Mouse (Mus musculus): ENCODE results near the gene Pim1.

The Pim1 gene

DNA sequence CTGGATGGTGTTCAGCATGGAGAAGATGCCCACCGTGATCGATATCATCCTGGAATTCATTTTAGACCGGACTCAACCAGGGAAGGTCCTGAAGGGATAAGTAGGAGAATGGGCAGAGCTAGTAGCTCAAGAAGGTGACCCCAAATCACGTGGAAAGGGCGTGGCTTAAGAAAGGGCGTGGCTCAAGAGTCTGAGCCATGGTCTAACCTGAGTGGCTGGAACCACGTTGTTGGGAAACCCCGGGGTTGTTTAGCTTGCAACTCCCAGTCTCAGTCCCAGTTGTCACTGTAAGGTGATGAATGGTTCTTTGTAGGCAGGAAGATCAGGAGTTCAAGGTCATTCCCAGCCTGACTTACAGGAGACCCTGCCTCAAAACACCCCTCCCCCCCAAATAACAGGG lies 29.2 kb downstream of the Pim1 start:
- no peak for DNase-seq (ENCODE audit: low spot score in 2 of 2)

DNA sequence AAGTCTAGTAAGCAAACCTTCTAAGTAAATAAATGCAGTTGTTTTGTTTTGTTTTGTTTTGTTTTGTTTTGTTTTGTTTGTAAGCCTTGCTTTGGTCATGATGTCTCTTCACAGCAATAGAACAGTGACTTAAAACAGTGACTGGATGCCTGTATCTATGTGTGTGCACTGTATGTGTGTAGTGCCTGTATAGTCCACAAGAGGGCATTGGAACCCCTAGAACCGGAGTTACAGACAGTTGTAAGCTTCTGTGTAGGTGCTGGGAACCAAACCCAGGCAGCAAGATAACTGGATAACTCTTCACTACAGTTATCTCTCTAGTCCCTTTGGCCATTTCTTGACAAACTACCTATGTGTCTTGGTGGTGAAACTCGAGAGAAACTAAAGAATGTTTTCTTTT lies 35.1 kb downstream of the Pim1 start:
- DNase-seq (ENCODE audit: low spot score in 2 of 2): no peak

DNA sequence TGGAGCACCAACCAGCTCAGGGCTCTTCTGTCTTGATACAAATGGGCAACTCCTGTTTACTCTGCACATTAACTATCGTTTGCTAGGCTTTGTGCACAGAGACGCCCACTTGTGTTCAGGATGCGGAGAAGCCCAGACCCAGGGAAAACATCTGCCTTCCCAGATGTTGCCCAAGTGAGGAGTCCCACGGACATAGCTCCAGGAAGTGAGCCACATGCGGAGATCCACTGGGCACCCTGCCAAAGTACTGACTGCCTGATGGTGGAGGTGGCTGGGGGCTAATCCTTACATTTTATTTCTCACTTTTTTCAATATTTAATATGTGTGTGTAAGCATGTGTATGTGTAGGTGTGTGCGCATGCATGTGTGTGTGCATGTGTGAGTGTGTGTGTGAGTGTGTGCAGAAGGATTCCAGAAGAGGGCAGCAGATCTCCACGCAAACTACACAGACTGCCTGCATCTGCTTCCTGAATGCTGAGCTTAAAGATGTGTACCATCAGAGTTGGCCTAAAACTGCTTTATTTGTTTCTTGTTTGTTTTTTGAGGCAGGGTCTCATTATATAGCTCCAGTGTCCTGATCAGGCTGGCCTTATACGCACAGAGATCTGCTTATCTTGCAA lies 38.1 kb downstream of the Pim1 start:
- no peak for DNase-seq (ENCODE audit: low spot score in 2 of 2)

DNA sequence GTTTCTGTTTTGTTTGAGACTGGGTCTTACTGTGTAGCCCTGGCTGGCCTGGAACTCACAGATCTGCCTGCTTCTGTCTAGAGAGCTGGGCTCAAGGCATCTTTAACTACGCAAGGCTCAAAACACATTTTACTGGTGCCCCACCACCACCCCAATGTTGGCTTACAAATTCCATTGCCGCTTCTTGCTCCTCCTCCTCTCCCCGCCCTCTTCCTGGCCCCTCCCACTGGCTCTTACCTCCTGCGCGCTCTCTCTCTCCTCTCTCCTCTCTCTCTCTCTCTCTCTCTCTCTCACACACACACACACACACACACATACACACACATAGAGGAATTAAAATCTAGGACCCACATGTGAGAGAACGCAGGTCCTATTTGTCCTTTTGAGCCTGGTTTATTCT lies 40.0 kb downstream of the Pim1 start:
- DNase-seq (ENCODE audit: low spot score in 2 of 2): no peak

DNA sequence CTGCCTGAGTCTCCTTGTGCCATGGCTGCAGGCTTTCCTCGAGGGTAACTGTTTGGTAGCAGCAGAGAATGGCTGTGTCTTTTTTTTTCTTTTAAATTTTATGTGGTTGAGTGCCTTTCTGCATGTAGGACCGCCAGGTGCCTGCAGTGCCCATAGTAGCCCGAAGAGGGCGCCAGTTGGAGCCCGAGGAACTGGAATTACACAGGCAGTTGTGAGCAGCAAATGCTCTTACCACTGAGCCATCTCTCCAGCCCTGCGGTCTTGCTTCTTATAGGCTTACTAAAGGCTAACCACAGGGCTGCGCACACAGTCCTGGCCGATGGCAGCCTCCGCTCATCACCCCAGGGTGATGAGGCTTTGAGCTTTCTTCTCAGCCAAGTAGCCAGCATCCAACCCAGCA lies 40.7 kb downstream of the Pim1 start:
- DNase-seq (ENCODE audit: low spot score in 2 of 2): no peak

DNA sequence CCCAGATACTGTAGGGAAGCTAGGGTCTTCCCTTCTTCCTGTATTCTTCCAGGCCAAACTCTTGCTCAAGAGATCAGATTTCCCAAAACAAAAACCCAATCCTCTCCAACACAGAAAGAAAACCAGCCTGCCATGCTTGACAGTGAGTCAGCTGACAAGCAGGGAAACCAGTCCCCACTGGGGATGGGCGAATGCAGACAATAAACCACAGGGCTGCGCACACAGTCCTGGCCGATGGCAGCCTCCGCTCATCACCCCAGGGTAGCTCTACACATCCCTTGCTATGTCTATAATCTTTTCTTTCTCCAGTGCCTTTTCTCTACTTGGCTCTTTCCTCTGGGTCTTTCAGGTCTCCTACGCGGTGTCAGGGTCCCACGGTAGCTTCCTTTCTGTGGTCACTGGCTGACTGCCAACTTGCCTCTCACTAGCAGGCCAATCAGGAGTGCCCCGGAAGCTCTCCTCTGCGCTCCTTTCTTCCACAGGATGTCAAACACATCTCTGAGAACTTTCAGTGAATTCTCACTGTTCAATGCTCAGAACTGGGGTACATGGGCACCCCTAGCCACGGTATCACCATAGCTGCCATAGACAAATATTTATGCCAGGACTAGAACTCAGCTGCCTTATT lies 41.3 kb downstream of the Pim1 start:
- peak; percentile 56 to 60 for DNase-seq (ENCODE audit: low spot score in 2 of 2)

DNA sequence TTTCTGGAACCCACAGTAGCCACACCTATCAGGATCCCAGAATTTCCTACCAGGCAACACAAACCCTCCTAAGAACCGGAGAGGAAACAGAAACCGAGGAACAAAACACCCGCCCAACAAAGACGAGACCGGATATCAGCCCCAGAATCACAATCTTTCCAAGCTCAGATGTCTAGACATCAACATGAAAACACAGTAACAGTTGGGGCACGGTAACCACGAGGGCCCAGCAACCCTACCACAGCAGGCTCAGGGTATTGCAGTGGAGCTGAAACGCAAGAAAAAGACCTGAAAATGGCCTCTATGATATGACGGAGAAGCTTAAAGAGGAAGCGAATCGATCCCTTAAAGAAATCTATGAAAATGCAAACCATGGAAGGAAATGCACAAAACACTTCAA lies 43.3 kb downstream of the Pim1 start:
- DNase-seq (ENCODE audit: low spot score in 2 of 2): no peak

DNA sequence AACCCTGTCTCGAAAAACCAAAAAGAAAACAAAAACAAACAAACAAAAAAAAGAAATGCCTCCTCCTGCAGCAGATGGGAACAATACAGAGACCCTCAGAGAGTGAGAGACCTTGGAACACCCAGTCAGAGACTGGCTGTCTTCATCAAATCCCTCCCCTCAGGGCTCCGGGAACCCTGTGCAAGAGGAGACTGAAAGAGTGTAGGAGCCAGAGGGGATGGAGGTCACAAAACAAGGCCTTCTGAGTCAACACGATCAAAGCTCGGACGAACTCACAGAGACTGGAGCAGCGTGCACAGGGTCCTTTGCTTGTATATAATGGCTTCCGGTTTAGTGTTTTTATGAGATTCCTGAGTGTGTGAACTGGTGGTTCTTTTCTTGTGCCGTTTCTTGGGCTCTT lies 49.9 kb downstream of the Pim1 start:
- no peak for DNase-seq (ENCODE audit: low spot score in 2 of 2)

DNA sequence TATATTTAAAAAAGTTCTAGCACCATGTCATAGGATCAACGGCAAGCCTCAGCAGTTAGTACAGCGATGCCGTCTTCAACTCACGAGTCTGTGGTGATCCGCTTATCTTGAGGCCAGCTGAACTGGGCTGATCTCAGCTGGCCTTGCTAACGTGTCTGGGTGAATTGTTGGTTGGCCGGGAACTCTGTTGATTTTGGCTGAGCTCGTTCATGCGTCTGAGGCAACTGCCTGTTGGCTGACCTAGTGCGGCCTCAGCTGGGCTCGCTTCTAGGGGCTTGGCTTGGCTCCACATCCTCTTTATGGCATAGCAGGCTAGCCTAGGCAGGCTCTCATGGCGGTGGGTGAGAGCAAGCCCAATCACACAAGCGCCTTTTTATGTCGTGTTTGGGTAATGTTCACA lies 50.9 kb downstream of the Pim1 start:
- DNase-seq (ENCODE audit: low spot score in 2 of 2): peak; percentile 9 to 17

DNA sequence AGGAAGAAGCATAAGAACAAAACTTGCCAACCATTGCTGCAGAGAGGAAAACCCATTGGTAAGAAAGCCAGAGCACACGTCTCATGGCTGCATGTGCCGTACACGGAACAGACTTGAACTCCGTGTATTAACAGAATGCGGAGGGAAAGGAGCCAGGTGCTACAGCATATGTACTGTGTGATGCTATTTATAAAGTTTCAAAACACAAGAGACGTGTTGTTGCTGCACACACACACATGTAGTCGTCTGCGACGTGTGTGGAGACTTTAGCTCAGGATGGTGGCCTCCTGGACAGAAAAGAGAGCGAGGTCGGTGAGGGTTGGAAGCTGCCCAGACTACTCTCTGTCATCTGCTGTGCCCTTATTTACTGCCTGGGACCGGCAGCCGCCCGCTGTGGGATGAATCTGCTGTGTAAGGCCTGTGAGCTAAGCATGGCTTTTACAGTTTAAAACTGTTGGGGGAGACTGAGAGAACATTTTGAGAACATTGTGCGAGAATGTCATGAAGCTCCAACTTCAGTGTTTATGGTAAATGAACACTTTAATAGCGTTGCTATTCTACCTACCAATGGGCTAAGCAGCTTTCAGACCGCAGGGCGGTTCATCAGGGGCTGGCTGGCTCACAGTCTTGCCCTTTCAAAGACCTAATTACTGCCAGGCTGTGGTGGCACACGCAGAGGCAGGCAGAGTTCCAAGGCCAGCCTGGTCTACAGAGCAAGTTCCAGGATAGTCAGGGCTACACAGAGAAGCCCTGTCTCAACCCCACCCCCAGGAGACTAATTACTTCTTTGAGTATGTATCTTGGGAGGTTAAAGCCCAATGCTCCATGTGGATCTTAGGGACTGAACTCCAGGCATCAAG lies 52.5 kb downstream of the Pim1 start:
- DNase-seq (ENCODE audit: low spot score in 2 of 2): no peak

DNA sequence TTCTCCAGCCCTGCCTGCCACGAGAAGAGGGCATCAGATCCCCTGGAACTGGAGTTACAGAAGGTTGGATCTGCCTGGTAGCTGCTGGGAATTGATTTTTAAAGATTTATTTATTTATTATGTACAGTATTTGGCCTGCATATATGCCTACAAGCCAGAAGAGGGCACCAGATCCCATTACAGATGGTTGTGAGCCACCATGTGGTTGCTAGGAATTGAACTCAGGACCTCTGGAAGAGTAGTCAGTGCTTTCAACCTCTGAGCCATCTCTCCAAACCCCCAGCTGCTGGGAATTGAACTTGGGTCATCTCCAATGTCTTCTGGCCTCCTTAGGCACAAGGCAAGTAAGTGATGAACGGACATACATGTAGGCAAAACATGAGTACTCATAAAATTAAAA lies 53.5 kb downstream of the Pim1 start:
- DNase-seq (ENCODE audit: low spot score in 2 of 2): no peak

DNA sequence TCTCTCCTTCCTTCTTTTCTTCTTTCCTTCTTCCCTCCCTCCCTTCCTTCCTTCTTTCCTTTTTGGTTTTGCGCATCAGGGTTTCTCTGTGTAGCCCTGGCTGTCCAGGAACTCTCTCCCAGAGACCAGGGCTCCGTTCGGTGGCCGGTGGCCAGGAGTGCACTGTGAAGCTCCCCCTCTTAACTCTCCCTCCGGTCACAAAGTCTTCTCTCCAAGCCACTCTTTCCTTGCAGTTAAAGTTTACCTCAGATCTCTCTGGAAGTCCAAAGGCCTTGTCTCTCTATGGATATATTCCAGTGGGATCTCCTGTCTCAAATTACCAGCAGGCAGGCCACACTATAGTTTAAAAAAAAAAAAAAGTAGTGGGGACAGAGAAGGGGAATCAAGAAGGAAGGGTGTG lies 54.7 kb downstream of the Pim1 start:
- no peak for DNase-seq (ENCODE audit: low spot score in 2 of 2)

All from spleen, postnatal 36 days (tissue).